Mouse (Mus musculus): ENCODE measurements at regions not wholly inside any gene's neighbourhood (a gene's known extent, or its start where the extent isn't known, plus 50 kb on each side); places are given as distances from the start of the nearest gene placed in this dataset.
A peak's percentile ranks its signal among the peaks of the same experiment; 100 is the strongest.

DNA sequence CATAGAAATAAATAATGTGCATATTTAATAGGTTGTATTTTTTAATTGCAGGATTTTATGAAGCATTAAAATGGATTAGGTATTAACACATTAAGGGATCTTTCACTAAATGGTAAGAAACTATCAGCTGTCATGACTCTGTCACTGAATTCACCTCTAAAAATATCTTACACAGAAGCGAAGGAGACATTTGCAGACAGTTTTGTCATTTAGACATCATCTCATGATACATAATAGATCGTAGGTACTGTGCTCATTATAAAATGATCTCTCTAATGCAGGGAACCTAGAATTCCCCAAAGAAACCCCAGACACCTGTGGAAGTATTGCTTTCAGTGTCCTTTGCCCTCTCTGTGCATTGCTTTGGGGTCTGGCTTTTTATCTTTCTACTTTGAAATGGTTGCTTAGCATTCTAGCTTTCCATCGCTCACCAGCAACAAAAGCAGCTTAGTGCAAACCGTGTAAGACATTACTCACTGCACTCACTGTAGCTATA lies 1270.5 kb downstream of the Olfm4 start:
- no peaks in the 10 kb centered on the region for H3K4me1 ChIP-seq (ENCODE audit: control insufficient read depth, insufficient read depth, low read length)
- 75% methylated on average over 4 of the region's 4 CpGs for WGBS
- no peaks in the 10 kb centered on the region for H3K9me3 ChIP-seq (ENCODE audit: control insufficient read depth, low read length)
- ATAC-seq (ENCODE audit: low FRiP score, low read depth) (no peak), DNase-seq (ENCODE audit: low spot score) (no peak)
- H3K36me3 ChIP-seq (ENCODE audit: control insufficient read depth, insufficient read depth, low read length): no peaks in the 10 kb centered on the region
- H3K27ac ChIP-seq (replicated peaks; ENCODE audit: low read depth, low read length): no peak overlapping the region
- no peak overlapping the region for H3K4me2 ChIP-seq (replicated peaks; ENCODE audit: low read depth, low read length, severe bottlenecking)
- H3K9ac ChIP-seq (ENCODE audit: low read depth, low read length, severe bottlenecking): no peak overlapping the region
- H3K27me3 ChIP-seq (ENCODE audit: control insufficient read depth, insufficient read depth, low read length): no peaks in the 10 kb centered on the region
- H3K4me3 ChIP-seq (replicated peaks; ENCODE audit: low read length): no peak overlapping the region
- no peak for TF ChIP-seq POLR2A (IDR thresholded peaks at IDR 0.05; ENCODE audit: borderline replicate concordance, extremely low read depth, insufficient read depth, insufficient read length)

DNA sequence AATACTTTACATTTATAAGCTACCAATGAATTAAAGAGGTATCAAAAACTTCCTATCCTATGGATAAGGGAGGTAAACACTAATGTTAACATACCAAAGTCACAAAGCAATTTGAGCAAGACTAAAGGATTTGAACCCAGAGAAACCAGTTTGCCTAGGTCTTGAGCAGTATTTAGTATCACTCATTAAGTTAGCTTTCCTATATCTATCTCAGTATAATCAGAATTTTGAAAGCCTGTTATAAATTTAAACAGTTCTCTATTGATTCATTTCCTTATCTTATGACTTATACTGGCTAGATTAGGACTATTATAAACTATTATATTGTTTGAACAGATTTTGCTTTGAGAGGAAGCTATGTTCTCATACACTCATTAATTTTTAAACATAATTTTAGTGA lies 1271.5 kb downstream of the Olfm4 start:
- TF ChIP-seq POLR2A (IDR thresholded peaks at IDR 0.05; ENCODE audit: borderline replicate concordance, extremely low read depth, insufficient read depth, insufficient read length): no peak
- H3K4me2 ChIP-seq (replicated peaks; ENCODE audit: low read depth, low read length, severe bottlenecking): no peak overlapping the region
- H3K9me3 ChIP-seq (ENCODE audit: control insufficient read depth, low read length): no peaks in the 10 kb centered on the region
- H3K4me3 ChIP-seq (replicated peaks; ENCODE audit: low read length): no peak overlapping the region
- no peak for DNase-seq (ENCODE audit: low spot score)
- H3K9ac ChIP-seq (ENCODE audit: low read depth, low read length, severe bottlenecking): no peak overlapping the region
- no peaks in the 10 kb centered on the region for H3K36me3 ChIP-seq (ENCODE audit: control insufficient read depth, insufficient read depth, low read length)
- H3K27me3 ChIP-seq (ENCODE audit: control insufficient read depth, insufficient read depth, low read length): no peaks in the 10 kb centered on the region
- no peak for ATAC-seq (ENCODE audit: low FRiP score, low read depth)
- H3K27ac ChIP-seq (replicated peaks; ENCODE audit: low read depth, low read length): no peak overlapping the region
- no peaks in the 10 kb centered on the region for H3K4me1 ChIP-seq (ENCODE audit: control insufficient read depth, insufficient read depth, low read length)

GRCm38 (mm10) chr14:81267637-81268373 lies 1283.9 kb downstream of the Olfm4 start:
- H3K36me3 ChIP-seq (ENCODE audit: control insufficient read depth, insufficient read depth, low read length): no peaks in the 10 kb centered on the region
- no peak overlapping the region for H3K27ac ChIP-seq (replicated peaks; ENCODE audit: low read depth, low read length)
- H3K9me3 ChIP-seq (ENCODE audit: control insufficient read depth, low read length): no peaks in the 10 kb centered on the region
- WGBS: 83% methylated on average over 3 of the region's 3 CpGs
- H3K9ac ChIP-seq (ENCODE audit: low read depth, low read length, severe bottlenecking): no peak overlapping the region
- no peaks in the 10 kb centered on the region for H3K4me1 ChIP-seq (ENCODE audit: control insufficient read depth, insufficient read depth, low read length)
- H3K27me3 ChIP-seq (ENCODE audit: control insufficient read depth, insufficient read depth, low read length): no peaks in the 10 kb centered on the region
- no peak for DNase-seq (ENCODE audit: low spot score)
- TF ChIP-seq POLR2A (IDR thresholded peaks at IDR 0.05; ENCODE audit: borderline replicate concordance, extremely low read depth, insufficient read depth, insufficient read length): no peak
- H3K4me2 ChIP-seq (replicated peaks; ENCODE audit: low read depth, low read length, severe bottlenecking): no peak overlapping the region
- ATAC-seq (ENCODE audit: low FRiP score, low read depth): no peak
- no peak overlapping the region for H3K4me3 ChIP-seq (replicated peaks; ENCODE audit: low read length)

GRCm38 (mm10) chr14:81287489-81288025 lies 1303.7 kb downstream of the Olfm4 start:
- no peaks in the 10 kb centered on the region for H3K36me3 ChIP-seq (ENCODE audit: control insufficient read depth, insufficient read depth, low read length)
- ATAC-seq (ENCODE audit: low FRiP score, low read depth) (no peak), DNase-seq (ENCODE audit: low spot score) (no peak)
- no peak overlapping the region for H3K9ac ChIP-seq (ENCODE audit: low read depth, low read length, severe bottlenecking)
- no peak overlapping the region for H3K4me3 ChIP-seq (replicated peaks; ENCODE audit: low read length)
- H3K27ac ChIP-seq (replicated peaks; ENCODE audit: low read depth, low read length): no peak overlapping the region
- no peaks in the 10 kb centered on the region for H3K9me3 ChIP-seq (ENCODE audit: control insufficient read depth, low read length)
- WGBS: 87% methylated on average over 3 of the region's 3 CpGs
- no peak overlapping the region for H3K4me2 ChIP-seq (replicated peaks; ENCODE audit: low read depth, low read length, severe bottlenecking)
- H3K27me3 ChIP-seq (ENCODE audit: control insufficient read depth, insufficient read depth, low read length): no peaks in the 10 kb centered on the region
- TF ChIP-seq POLR2A (IDR thresholded peaks at IDR 0.05; ENCODE audit: borderline replicate concordance, extremely low read depth, insufficient read depth, insufficient read length): no peak
- no peaks in the 10 kb centered on the region for H3K4me1 ChIP-seq (ENCODE audit: control insufficient read depth, insufficient read depth, low read length)

GRCm38 (mm10) chr14:81307160-81307559 lies 1323.3 kb downstream of the Olfm4 start:
- Histone ChIP-seq H3K4me1 (ENCODE audit: control insufficient read depth, insufficient read depth, low read length) (no peaks in the 10 kb centered on the region), H3K4me2 (replicated peaks; ENCODE audit: low read depth, low read length, severe bottlenecking) (no peak overlapping the region), H3K4me3 (replicated peaks; ENCODE audit: low read length) (no peak overlapping the region), H3K27ac (replicated peaks; ENCODE audit: low read depth, low read length) (no peak overlapping the region), H3K27me3 (ENCODE audit: control insufficient read depth, insufficient read depth, low read length) (no peaks in the 10 kb centered on the region), H3K9ac (ENCODE audit: low read depth, low read length, severe bottlenecking) (no peak overlapping the region), H3K9me3 (ENCODE audit: control insufficient read depth, low read length) (no peaks in the 10 kb centered on the region), H3K36me3 (ENCODE audit: control insufficient read depth, insufficient read depth, low read length) (no peaks in the 10 kb centered on the region)
- ATAC-seq (ENCODE audit: low FRiP score, low read depth) (no peak), DNase-seq (ENCODE audit: low spot score) (peak; percentile 3)
- TF ChIP-seq POLR2A (IDR thresholded peaks at IDR 0.05; ENCODE audit: borderline replicate concordance, extremely low read depth, insufficient read depth, insufficient read length): no peak
- 56% methylated on average over 4 of the region's 4 CpGs for WGBS
